Mouse (Mus musculus) kidney, adult 8-10 months (tissue): ENCODE measurements at regions not wholly inside any gene's neighbourhood (a gene's known extent, or its start where the extent isn't known, plus 50 kb on each side); places are given as distances from the start of the nearest gene placed in this dataset.

Experiments
- DNase-seq, 2 experiments: peaks; one replicate each; pipeline ENCODE4 v3.0.0; 2022

DNA sequence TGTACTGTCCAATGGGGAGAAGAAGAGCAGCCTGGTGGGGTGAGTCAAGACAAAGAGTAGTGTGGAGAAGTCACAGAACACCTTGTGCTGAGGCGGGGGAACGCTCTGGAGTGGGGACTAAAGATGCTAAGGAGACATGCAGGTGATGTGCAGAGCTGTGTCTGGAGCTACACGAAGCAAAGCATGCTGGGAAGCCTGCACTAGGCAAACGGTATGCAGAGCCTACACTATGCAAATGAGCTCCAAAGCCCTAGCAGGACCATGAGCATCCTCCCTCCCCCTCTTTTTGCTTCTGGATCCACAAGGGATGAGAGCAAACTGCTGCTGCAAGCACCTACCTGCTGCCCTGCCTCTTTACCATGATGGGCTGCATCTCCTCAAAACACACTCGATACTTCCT, 73.1 kb upstream of the Zc3h12a start:
- DNase-seq: no peak

- DNase-seq: no peak
Observed at GRCm38 (mm10) chr4:125199281-125199680, 71.6 kb upstream of the Zc3h12a start.

- no peak for DNase-seq
Observed at GRCm38 (mm10) chr4:125195901-125196435, 68.3 kb upstream of the Zc3h12a start.

DNA sequence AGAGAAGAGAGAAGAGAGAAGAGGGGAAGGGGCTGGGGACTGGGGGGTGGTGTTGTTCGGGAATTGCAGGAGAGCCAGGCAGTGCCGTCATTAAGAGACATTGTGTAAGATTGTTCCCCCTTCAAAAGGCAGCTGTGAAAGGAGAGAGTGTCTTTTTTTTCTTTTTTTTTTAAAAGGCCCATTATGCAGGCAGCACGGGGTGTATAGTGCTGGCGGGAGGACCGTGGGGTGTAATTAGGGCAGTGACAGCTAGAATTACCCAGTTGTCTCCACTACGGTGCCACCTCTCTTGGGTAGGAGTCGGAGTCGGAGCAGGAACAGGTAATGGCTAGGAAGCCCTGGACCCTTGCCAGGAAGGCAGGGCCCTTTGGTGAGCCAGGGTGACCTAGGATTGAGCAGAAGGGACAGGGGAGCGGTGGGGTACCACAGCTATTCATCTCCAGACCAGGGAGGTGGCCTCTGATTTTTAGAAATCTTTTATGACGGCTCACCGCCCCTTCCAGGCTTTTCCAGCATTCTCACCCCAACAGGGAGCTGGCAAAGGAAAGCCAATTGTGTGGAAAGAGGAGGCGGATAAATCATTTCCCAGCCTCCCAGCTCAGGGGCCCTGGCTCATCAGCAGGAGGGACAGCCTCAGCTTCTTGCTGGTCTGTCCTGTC, 67.2 kb upstream of the Zc3h12a start:
- no peak for DNase-seq

DNA sequence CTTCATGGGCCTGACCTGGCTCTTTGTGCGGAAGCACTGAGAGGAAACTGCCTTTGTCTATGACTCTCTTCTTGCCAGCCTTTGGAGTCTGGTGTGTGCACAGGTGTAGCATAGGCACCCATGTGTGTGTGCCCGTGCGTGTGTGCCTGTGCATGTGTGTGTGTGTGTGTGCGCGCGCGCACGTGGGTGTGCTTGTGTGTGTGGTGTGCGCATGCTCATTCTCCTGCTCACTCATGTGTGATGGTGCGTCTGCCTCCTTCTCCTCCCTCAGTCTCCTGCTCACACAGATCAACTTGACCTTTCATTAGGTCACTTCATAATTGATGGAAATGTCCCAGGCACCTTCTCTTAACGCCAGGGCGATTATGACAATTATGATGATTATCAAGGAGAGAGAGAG, 66.7 kb upstream of the Zc3h12a start:
- no peak for DNase-seq

GRCm38 (mm10) chr4:125191680-125192079, 64.0 kb upstream of the Zc3h12a start:
- no peak for DNase-seq

DNA sequence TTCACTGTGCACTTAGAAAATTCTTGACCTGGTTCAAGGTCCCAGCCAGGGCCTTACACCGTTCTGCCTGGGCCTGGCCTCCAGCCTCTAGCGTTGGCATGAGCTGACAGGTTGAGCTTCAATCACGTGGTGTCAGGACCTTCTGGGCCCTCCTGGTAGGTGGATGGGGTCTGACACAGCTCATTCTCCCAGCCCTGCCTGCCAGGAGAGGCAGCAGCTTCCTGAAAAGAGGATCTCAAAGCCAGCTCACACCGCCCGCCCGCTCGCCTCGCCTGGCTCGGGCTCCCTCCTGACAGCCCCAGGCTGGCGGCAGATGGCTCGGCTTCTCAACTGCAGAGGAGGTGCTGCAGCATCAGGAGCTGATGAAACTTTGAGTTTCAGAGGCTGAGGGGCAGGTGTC, 63.4 kb upstream of the Zc3h12a start:
- DNase-seq: no peak

DNA sequence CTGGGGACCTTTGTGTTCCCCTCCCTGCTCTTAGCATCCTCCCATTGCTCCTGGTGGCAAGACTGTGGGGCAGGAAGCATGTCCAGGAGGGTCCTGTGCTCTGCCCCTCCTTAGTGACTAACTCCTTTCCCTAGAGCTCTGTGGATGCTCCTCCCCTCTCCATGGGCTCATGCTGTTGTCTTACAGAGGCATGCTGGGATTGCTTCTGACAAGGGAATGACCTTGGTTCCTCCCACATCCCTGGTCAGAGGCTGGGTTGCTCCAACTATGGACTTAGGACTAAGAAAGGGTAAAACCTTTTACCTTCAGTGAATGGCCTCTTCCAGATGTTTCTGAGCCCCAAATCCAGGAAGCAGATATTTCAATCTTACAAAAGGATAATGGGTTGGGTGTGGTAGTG, 62.3 kb upstream of the Zc3h12a start:
- DNase-seq: no peak

DNA sequence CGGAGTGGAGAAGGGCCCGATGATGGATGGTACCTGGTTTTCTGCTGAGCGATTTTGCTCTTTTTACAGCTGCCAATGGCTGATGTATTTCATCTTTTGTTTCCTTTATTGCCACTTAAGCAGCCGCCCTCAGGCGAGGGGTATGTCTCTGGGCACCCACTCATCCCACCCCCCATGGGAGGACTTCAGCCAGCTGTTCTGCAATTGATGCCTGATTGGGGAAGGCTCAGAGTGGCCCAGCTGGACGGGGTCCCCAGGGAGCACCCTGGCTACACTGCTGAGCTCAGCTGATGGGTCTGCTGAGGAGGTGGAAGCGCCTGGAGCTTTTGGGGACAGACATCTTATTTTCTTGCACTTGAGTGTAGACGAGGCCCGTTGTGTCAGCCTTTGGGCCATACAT, 58.6 kb upstream of the Zc3h12a start:
- DNase-seq: no peak

DNA sequence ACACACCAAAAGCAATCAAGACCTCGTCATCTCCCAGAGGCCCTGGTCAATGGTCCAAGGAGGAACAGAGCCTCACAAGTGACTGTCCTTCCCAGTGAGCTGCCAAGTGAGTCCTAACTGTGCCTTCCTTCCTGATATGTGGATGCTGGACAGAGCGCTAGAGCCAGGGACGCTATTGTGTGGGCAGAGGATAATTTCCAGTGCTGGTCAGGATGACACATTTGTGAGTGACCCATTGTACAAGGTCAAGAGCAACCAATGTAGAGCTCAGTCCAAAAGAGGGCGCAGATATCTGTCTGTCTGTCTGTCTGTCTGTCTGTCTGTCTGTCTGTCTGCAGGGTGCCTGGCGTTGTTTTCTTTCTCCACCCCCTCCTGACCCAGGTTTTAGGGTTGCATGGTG, 57.4 kb upstream of the Zc3h12a start:
- DNase-seq: no peak

DNA sequence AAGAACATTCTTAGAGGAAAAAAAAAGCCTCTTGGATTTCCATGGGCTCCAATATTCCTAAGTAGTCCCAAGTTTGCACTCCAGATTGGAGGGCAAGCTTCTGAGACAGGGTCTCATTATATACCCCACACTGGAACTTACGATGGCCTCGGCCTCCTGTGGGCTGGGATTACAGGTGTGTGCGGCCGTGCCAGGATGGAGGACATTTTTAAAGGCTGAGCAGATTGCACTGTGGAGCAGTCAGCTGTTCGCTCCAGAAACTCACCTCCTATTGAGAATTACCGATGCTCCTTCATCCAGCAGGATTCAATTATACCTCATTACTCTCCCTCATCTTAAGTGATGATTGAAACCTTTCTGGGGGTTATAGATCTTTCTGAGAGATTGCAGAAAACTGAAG, 53.3 kb upstream of the Zc3h12a start:
- no peak for DNase-seq

DNA sequence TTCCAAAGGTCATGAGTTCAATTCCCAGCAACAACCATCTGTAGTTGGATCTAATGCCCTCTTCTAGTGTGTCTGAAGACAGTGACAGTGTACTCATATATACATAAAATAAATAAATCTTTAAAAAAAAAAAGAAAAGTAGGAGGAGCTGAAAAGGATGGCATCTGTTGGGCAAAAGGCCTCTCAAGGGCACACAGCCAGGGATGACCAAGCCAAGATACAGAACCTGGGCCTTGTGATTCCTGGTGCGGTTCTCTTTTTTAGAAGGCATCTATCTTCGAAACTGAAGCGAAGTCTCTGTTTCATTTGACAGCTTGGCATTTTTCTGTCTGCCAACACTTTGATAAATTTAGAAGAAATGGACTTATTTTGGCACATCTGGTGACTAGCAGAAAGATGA, 50.9 kb upstream of the Zc3h12a start:
- no peak for DNase-seq

DNA sequence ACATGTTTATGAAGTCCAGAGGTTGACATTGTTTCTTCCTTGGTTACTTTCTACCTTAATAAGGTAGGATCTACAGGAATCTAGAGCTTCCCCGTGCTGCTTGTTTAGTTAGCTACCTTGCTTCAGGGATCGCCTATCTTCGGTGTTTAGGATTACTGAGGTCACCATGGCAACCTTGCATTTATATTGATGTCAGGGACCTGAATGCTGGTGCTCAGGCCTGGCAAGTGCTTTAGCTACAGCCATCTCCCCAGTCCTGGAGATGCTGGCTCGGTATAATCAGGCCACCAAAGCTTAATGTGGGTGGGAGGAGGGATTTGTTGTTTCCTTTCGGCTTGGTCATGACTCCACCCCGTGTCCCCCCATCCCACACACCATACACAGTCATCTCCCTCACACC, 50.0 kb upstream of the Zc3h12a start:
- no peak for DNase-seq
